Mouse (Mus musculus): ENCODE results near the gene Slc25a23.

GRCm38 (mm10) chr17:57056246-57056645, 3.4 kb downstream of the Slc25a23 start:
- no peak for TF ChIP-seq CTCF (IDR thresholded peaks at IDR 0.05; ENCODE audit: low read depth, low read length)
- TF ChIP-seq POLR2A (IDR thresholded peaks at IDR 0.05; ENCODE audit: extremely low read depth, insufficient read depth, low read length): no peak

Measured in liver, adult 2 months (tissue).